Mouse (Mus musculus): Measurements from ENCODE around the gene Crocc. TPM values are rescaled to one million over a fixed set of nuclear protein-coding genes. Genes with fewer than 3 reads are reported as not detected.
A peak's percentile ranks its signal among the peaks of the same experiment; 100 is the strongest.

The Crocc gene
- total RNA-seq, 2 experiments from 2014 or later, result 4.1 to 4.3 TPM

GRCm38 (mm10) chr4:141067516-141068046 lies 7.2 kb upstream of the Crocc start:
- no peak for DNase-seq

GRCm38 (mm10) chr4:141066709-141067515 lies 6.6 kb upstream of the Crocc start:
- peak; percentile 58 for DNase-seq

- DNase-seq, result peak; percentile 79 to 82
Measured at GRCm38 (mm10) chr4:141065123-141065522, 4.8 kb upstream of the Crocc start.

- DNase-seq, result no peak
Measured at GRCm38 (mm10) chr4:141064104-141064659, 3.8 kb upstream of the Crocc start.

DNA sequence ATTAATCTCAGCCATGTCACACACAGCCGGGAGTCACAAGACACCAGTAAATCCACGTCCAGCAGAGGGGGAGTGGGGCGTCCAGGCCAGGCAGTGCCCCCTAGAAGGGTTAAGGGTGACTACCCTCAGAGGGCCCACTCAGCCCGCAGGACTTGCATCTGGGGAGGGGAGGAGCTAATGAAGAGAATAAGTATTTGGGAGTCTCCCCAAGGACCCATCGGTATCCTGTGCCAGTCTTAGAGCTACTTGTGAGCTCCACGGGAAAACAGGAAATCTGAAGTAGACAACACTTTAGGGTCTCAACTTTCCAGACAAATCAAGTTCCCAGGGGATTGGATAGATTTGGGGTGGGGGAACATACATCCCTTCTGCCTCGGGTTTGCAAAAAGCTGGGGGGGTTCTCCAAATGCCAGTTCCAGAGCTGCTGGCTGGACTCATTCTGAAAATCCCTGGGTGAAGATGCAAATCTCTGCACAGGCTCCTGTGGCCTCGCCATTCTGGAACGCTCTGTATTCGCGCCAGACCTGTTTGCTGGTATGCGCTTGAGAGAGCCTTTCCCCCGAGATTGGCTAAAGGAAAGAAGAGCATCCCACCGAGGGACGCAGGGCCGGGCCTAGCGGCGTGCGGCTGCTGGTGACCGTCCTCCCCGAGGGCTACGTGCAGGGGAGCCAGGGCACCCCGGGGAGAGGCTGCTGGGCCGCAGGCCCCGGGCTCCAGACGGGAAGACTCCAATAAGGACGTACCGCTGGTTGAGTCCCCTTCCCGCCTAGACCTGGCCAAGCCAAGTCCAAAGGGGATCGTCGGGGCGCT lies 529 bp downstream of the Crocc start:
- DNase-seq, result no peak

DNA sequence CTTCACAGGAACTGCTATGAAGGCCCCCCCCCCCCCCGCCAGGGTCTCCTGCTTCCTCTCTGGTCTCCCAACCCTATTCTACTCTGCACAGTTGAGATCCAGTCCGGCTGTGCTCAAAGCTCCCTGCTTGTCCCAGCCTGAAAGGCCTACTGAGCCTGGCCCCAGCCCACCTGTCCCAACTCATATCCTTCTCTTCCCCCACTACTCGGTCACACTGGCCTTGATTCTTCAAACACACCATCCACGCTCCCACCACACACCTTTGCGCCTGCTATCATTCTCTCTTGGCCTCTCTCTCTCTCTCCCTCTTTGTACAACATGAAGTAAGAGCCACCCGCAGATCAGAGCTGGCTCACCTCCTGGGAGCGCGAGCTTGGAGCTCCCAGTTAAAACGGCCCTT lies 1.5 kb downstream of the Crocc start:
- DNase-seq, result no peak

GRCm38 (mm10) chr4:141056970-141057369 lies 3.4 kb downstream of the Crocc start:
- DNase-seq, result no peak

DNA sequence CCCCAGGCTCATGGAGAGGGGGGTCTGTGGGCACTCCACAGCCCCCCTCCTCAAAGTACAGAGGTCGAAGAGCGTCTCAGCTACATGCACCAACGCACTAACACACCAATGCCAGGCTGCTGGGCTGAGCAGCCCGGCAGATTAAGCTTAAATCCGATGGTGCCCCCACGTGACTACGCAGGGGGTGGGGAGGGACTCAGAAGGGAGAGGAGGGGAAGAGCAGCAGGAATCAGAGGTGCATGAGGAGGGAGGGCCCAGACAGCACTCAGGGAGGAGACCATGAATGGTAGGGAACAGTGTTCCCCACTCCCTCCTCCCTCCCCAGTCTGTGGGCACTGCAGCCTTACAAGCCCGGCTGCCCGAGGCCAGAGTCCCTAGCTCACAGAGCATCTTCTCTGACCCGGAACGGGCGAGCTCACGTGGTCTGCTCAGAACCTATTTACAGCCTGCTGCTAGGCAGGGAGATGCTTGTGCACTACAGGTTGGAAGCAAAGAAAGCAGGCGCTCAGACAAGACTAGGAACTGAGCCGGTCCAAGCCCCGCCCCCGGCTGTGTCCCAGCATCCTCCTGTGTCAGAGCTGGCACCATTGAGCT lies 6.7 kb downstream of the Crocc start:
- no peak for DNase-seq

DNA sequence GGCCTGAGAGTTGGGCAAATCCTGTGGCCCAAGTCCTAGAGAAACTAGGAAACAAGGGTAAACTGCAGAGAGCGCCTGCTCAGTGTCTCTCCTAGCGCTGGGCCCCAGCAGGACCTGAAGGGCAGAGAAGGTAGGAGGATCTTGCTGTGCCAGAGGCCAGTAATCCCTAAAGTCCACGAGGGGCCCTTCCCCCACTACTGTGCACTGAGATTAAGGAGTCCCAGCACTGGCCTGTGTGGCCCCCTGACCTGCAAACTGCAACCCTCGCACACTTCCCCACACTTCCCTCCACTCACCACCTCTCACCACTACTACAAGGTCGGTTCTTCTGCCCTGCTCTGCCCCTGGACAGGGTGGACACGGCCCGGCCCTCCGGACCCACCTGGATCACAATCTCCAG lies 7.2 kb downstream of the Crocc start:
- DNase-seq, result no peak

GRCm38 (mm10) chr4:141052442-141052841 lies 7.9 kb downstream of the Crocc start:
- DNase-seq, result no peak

- no peak for DNase-seq
Measured at GRCm38 (mm10) chr4:141049476-141049835, 10.9 kb downstream of the Crocc start.

DNA sequence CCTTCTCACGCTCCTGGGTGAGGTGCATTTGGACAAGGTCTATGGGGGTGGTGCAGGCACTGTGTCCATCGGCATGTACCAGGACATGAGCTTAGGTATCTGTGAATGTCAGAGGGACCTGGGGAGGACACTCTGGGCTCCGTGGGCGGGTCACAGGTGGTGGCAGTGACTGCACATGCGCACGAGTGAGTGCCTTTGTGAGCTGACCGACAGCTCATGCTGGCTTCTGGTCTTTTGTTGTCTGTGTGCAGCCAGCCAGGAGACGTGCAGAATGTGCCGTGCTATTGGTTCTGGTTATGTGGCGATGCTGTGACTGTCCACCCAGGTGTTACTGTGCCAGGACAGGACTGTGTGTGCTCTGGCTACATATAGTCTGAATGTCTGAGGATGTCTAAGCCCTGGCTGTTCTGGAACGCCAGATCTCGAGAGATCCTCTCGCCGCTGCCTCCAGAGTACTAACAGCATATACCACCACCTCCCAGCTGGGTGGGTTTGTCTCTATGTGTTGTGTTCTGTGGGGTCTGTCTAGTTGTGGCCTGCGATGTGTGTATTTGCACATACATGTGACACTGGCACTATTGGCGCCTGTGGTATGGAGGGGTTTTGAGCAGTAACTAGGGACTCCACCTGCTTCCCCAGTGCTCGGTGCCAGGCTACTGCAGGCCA lies 11.4 kb downstream of the Crocc start:
- no peak for DNase-seq

DNA sequence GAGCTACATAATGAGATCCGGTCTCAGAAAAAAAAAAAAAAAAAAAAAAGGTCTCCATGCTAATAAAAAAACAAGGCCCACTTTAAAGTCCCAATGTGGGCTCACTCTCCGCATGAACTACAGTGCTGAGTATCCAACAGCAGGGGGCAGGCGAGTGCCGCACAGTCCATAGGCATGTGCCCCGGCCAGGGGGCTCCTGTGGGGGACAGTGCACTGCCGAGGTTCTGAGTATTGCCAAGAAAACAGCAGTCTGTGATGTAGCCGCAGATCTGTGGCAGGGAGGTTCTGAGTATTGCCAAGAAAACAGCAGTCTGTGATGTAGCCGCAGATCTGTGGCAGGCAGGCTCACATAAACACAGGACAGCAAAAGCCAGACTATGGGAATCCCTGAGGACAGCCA lies 15.5 kb downstream of the Crocc start:
- DNase-seq, result peak in 1 of 2 experiments; percentile 69

DNA sequence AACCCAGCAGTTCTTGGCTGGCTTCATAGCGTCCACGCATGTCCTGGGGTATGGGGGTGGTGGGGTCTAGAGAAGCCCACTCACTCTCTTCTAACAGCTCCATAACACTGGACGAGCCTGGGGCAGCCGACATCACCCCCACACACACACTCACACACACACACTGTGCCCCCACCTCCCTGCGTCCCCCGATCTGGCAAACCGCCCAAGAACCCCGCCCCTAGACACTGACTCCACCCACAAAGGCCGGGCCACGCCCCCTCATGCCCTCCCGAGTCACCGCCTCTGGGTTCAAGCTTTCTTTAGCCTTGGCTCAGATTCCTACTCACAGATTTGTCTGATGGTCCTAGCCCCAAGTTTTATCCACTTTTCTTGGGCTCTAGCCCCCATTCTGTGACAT lies 19.2 kb downstream of the Crocc start:
- DNase-seq, result no peak

DNA sequence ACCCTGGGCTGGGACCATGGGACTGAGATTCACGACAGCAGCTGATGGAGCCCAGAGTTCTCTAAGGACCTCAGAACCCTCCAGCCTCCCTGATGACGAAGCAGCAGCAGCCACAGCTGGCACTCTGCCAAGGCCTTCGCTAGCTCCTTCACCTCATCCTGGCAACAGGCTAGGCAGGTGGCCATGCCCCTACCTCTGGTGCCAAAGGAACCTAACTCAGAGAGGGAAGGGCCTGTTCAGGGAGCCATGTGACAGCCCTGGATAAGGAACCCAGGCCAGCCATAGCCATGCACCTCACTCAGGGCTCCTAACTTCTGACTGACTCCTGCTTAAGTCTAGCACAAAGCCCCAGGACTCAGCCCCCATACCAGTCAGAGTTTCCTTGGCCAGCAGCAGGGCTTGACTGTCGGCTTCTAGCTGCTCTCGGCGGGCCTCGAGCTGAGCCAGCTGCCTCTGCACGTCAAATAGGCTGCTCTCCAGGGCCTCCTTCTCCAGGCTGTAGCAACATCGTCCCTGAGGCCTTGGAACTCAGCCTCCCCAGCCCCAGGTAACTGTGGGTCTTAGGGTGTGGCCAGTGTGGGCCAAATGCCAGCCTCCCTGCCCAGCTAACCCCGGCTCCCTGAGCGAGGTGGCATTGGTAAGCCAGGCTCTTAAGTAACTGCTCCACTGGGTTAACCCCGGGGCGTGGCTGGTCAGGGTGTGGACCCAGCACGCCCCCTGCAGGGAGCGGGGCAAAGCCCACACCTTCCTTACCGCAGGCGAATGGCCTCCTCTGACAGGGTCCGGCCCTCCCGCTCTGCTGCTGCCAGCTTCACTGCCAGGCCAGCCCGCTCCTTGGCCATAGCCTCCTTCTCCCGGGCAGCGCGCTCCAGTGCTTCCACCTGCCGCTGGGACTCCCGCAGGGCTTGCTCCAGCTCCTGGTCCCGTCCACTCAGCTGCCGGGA lies 26.5 kb downstream of the Crocc start:
- no peak for DNase-seq

GRCm38 (mm10) chr4:141031733-141032132 lies 28.6 kb downstream of the Crocc start:
- peak; percentile 77 to 91 for DNase-seq

DNA sequence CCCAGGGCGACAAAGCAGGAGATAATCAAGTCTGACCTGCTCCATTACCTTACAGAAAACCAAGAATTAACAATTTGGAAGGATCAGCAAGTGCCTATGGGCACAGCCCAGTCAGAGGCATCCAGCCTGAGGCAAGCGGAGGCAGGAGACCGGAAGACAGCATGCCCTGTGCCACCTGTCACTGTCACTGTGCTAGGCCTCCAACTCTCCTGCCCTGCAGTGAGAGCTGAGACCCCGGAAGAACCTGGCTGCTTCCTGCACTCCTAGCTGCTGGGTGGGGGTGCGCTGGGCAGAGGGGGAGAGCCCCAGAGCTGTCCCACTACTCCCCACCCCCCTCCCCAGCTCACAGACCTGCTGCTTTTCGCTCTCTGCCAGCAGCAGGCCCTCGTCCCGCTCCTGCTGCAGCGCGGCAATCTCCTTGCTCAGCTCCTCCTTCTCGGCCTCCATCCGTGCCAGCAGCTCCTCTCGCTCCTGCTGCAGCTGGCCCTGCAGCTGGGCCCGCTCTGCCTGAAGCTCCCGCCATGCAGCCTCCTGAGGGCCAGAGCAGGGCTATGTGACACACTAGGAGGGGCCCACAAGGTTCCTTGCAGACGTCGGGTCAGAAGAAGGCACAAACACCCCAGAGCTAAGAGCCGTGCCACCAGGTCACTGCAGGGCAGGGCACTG lies 29.7 kb downstream of the Crocc start:
- no peak for DNase-seq

GRCm38 (mm10) chr4:141024992-141025391 lies 35.4 kb downstream of the Crocc start:
- DNase-seq, result no peak

- DNase-seq, result peak in 1 of 2 experiments; percentile 27
Measured at GRCm38 (mm10) chr4:141024052-141024451, 36.3 kb downstream of the Crocc start.

GRCm38 (mm10) chr4:141021614-141021929 lies 38.8 kb downstream of the Crocc start:
- DNase-seq, result no peak
